Mouse (Mus musculus): Measurements from ENCODE around the gene Ppip5k1.

The Ppip5k1 gene

DNA sequence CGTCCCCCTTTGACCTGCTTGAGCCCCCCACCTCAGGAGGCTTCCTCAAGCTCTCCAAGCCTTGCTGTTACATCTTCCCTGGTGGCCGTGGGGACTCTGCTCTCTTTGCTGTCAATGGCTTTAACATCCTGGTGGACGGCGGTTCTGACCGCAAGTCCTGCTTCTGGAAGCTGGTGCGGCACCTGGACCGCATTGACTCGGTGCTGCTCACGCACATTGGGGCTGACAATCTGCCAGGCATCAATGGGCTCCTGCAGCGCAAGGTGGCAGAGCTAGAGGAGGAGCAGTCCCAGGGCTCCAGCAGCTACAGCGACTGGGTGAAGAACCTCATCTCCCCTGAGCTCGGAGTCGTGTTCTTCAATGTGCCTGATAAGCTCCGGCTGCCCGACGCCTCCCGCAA is 55.7 kb downstream of the Ppip5k1 start:
- no peak for DNase-seq (ENCODE audit: low read depth in 1 of 2, low spot score in 2 of 2)

- no peak for DNase-seq (ENCODE audit: low read depth in 1 of 2, low spot score in 2 of 2)
Observed at GRCm38 (mm10) chr2:121298131-121298530, 57.1 kb downstream of the Ppip5k1 start.

DNA sequence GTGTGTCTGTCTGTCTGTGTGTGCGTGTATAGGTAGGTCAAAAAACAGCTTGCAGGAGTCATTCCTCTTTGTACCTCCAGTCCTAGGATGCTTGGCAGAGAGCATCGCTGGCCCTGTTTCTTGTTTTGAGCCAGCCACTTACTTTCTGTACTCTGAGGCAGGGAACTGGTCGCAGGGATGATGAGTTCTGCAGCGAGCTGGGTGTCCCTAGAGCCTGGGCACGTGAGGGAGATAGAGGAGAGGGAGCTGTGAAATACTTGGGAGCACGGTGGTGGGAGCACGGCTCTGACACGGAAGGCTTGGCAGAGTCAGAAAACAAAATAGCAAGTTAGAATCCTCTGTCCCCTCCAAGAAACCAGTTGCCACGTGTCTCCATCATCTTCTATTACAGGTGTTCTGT is 57.5 kb downstream of the Ppip5k1 start:
- no peak for DNase-seq (ENCODE audit: low read depth in 1 of 2, low spot score in 2 of 2)

DNA sequence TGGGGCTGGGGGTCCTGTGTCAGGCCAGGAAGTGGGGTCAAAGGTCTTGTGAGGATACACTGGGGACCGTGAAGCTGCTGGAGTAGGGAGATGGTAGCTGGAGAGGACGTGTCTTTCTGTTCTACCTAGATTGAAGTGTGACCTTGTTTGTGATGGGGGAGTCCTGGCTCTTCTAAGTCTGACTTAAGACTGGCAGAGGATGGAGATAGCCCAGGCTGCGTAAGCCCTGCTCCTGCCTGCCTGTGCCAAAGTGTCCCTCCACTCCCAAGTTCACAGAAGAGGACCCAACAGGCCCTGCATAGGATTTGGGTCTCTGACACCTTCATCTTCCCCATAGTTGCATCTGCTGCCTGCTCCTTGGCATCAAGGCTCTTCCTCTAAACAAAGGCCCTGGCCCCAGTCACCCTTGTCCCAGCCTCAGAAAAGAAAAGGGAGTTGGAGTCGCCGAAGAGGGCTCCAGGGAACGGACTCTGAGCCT is 58.4 kb downstream of the Ppip5k1 start:
- no peak for DNase-seq (ENCODE audit: low read depth in 1 of 2, low spot score in 2 of 2)

- DNase-seq (ENCODE audit: low read depth in 1 of 2, low spot score in 2 of 2) = no peak
Observed at GRCm38 (mm10) chr2:121295608-121296571, 59.3 kb downstream of the Ppip5k1 start.

GRCm38 (mm10) chr2:121294753-121295607 is 60.2 kb downstream of the Ppip5k1 start:
- no peak for DNase-seq (ENCODE audit: low read depth in 1 of 2, low spot score in 2 of 2)

- DNase-seq (ENCODE audit: low read depth in 1 of 2, low spot score in 2 of 2) = no peak
Observed at GRCm38 (mm10) chr2:121294182-121294581, 61.0 kb downstream of the Ppip5k1 start.

DNA sequence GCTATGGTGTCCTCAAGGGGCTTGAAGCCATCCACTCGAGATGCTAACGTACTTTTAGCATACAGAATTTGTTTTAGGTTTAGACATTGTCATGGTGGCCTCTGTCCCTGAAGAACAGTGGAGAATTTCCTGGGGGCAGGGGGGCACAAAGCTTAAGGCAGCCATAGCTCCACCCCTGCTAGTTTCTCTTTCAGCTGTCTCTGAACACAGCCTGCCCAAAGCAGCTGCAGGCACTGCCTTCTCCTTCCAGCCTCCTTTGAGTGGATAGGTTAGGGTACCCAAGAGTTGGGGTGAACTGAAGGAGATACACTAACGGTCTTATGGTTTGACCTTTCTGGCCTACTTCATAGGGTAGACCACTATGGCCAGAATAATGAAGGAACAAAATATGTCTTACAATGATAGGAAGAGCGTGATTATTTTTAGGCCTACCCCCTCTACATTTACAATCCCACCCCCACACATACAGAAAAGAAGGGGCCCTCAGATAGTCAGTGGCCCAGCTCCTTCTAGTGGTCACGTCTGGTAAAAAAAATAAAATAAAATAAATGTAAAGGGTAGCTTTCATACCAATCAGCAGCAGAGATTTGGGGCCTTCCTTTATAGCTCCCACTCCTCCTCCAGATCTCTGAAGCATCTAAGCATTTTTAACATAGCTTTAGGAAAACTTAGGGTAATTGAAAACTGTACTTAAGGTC is 62.7 kb downstream of the Ppip5k1 start:
- no peak for DNase-seq (ENCODE audit: low read depth in 1 of 2, low spot score in 2 of 2)

DNA sequence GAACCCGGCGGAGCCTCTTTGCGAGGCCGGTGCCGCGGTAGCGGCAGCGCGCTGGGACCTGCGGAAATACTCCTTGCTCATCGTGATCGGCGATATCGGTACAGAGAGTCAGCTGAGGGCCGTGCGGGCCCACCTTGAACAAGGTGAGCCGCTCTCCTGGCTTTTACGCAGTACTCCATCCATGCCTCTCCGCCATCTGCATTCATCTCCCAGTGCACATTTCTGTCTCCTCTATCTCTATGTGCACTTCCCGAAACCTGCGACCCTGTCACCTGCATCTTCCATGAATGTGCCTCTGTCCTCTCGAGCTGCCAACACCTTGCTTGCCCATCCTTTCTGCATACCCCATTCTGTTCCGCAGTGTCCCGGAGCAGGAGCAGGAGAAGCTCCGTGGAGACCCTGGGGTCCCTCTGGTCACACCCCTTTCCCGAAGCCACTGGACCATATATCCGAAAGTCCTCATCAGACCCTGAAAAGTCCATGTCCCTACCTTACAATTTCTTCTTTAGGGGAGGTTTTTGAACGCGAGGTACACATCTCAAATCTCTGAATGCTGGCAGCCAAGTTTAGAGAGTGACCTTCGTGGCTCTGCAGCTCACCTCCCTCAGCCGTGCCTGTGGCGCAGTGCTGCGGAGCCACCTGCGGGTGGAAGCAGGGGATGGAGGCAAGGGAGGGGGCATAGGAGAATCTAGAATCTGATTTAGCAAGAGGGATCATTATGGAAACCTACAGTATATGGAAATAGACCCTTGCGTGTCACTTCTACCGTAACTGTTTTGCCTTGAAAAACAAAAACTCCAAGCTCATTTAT is 65.3 kb downstream of the Ppip5k1 start:
- DNase-seq (ENCODE audit: low read depth in 1 of 2, low spot score in 2 of 2) = no peak

- DNase-seq (ENCODE audit: low read depth in 1 of 2, low spot score in 2 of 2) = peak; percentile 69 to 73
Observed at GRCm38 (mm10) chr2:121288901-121289729, 66.1 kb downstream of the Ppip5k1 start, which contains the start of gene Map1a. TSS of gene Map1a (plus strand) at chr2:121289600.

DNA sequence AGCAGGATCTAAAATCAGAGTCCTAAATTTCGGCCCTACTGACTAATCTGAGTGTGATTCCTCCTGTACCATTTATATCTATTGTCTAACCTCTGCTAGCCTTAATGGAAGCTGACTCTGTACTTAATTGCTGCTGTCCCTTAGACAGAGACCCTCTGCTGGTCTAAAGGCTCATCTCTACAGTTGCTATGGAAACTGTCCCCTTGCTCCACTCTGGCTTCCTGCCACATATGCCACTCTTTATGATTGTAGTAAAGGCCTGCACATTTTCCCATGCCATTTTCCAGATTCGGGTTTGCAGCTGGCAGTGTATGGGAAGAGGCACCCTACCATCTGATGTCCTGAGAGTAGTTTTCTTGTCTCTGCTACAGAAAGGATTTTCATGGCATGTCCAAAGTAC is 67.3 kb downstream of the Ppip5k1 start:
- DNase-seq (ENCODE audit: low read depth in 1 of 2, low spot score in 2 of 2) = no peak

- DNase-seq (ENCODE audit: low read depth in 1 of 2, low spot score in 2 of 2) = no peak
Observed at GRCm38 (mm10) chr2:121271928-121272516, 83.2 kb downstream of the Ppip5k1 start.

GRCm38 (mm10) chr2:121271236-121271927 is 83.8 kb downstream of the Ppip5k1 start, which contains the start of gene Trp53bp1:
TSS of gene Trp53bp1 (minus strand) at chr2:121271407.
- peak; percentile 80 to 89 for DNase-seq (ENCODE audit: low read depth in 1 of 2, low spot score in 2 of 2)

- DNase-seq (ENCODE audit: low read depth in 1 of 2, low spot score in 2 of 2) = no peak
Observed at GRCm38 (mm10) chr2:121270521-121271235, 84.5 kb downstream of the Ppip5k1 start.

- no peak for DNase-seq (ENCODE audit: low read depth in 1 of 2, low spot score in 2 of 2)
Observed at GRCm38 (mm10) chr2:121268446-121268845, 86.8 kb downstream of the Ppip5k1 start.
